Mouse (Mus musculus): ENCODE measurements around the gene Tmcc1. TPM values are rescaled to one million over a fixed set of nuclear protein-coding genes. Genes with fewer than 3 reads are reported as not detected.

Gene Tmcc1
- polyA plus RNA-seq, 1 experiment from 2014 or later = 11.8 TPM

DNA sequence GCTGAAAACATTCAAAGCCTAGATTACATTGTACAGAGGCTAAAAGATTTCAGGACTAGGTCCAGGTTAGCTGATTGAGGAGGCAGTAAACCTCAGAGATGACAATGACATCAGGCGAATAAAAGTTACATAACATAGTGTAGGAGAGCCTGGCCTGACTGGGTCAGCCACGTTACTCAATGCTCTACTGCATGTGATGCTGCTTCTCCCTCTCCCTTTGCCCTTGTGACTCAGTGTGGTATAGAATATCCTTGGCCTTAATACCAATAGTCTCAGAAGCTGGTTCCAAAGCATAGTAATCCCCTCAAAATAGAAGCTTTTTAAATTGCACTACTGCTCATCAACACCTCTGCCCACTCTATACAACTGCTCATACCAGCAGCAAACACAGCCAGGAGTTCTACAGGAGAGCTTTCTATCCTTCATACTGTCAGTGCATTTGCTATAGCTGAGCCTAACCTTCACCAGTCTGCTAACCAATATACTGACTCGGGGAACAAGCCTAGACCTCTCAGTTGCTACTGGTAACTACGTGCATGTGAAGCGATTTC lies 155.9 kb downstream of the Tmcc1 start:
- Histone ChIP-seq H3K9ac (ENCODE audit: low read length) (no peak overlapping the region), H3K4me1 (replicated peaks; ENCODE audit: control insufficient read depth, insufficient read depth, low read length) (no peaks in the 10 kb centered on the region), H3K27ac (ENCODE audit: low read depth) (no peak overlapping the region), H3K4me2 (ENCODE audit: low read length) (no peak overlapping the region), H3K36me3 (ENCODE audit: control insufficient read depth, insufficient read depth, low read length) (0 out of 2 replicates have a peak, but pooled peaks cover 5% of the 10 kb centered on the region), H3K4me3 (ENCODE audit: low read depth, low read length) (no peak overlapping the region), H3K27me3 (replicated peaks; ENCODE audit: control insufficient read depth, insufficient read depth, low read length) (no peaks in the 10 kb centered on the region), H3K9me3 (ENCODE audit: control insufficient read depth, low read length) (no peaks in the 10 kb centered on the region)
- DNase-seq (ENCODE audit: low spot score) (no peak), ATAC-seq (replicated peaks; ENCODE audit: low FRiP score, low TSS enrichment, low read depth) (no peak)
- 90% methylated on average over 5 of the region's 5 CpGs for WGBS

DNA sequence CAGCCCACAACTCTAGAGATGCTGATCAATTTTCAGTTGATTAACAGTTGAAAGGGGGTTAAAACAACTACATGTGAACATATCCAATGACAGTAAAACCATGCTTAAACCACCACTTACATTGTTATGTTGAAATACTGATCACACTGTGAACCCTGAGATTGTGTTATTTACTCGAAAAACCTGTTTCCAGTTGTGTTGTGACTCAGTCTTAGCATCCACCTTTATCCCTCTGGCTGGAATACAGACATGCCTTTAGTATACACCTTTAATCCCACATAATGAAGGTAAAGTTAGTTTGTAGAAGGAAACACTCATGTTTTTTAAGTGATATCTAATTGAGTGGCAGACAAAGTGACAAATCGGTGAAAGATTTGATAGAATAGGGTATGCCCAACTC lies 156.7 kb downstream of the Tmcc1 start:
- Histone ChIP-seq H3K4me2 (ENCODE audit: low read length) (no peak overlapping the region), H3K36me3 (ENCODE audit: control insufficient read depth, insufficient read depth, low read length) (no peaks in the 10 kb centered on the region), H3K4me1 (replicated peaks; ENCODE audit: control insufficient read depth, insufficient read depth, low read length) (no peaks in the 10 kb centered on the region), H3K9ac (ENCODE audit: low read length) (no peak overlapping the region), H3K9me3 (ENCODE audit: control insufficient read depth, low read length) (no peaks in the 10 kb centered on the region), H3K4me3 (ENCODE audit: low read depth, low read length) (no peak overlapping the region), H3K27me3 (replicated peaks; ENCODE audit: control insufficient read depth, insufficient read depth, low read length) (no peaks in the 10 kb centered on the region), H3K27ac (ENCODE audit: low read depth) (no peak overlapping the region)
- WGBS = 96% methylated on average over 2 of the region's 2 CpGs
- DNase-seq (ENCODE audit: low spot score) = no peak
- ATAC-seq (replicated peaks; ENCODE audit: low FRiP score, low TSS enrichment, low read depth) = no peak

DNA sequence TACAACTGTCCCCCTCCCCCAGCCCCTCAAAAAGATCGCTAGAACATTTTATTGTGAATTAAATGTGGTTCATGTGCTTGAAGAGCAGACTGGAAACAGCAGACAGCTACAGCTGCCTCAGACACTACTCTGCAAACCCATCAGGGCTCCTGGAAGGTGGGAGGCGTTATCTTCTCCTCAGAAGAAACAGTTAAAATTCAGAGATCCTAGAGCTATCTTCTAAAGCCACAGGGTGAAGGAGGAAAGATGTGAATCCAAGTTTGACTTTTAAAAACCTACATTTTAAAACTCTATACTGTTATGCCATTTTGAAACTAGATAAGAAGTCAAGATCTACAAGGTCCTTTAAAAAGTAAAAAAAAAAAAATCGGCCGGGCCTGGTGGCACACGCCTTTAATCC lies 162.2 kb downstream of the Tmcc1 start:
- no peak overlapping the region for H3K4me3 ChIP-seq (ENCODE audit: low read depth, low read length)
- no peaks in the 10 kb centered on the region for H3K4me1 ChIP-seq (replicated peaks; ENCODE audit: control insufficient read depth, insufficient read depth, low read length)
- no peaks in the 10 kb centered on the region for H3K27me3 ChIP-seq (replicated peaks; ENCODE audit: control insufficient read depth, insufficient read depth, low read length)
- 91% methylated on average over 5 of the region's 5 CpGs for whole genome bisulfite sequencing
- no peak overlapping the region for H3K9ac ChIP-seq (ENCODE audit: low read length)
- DNase-seq (ENCODE audit: low spot score) (no peak), ATAC-seq (replicated peaks; ENCODE audit: low FRiP score, low TSS enrichment, low read depth) (no peak)
- H3K36me3 ChIP-seq (ENCODE audit: control insufficient read depth, insufficient read depth, low read length) = no peaks in the 10 kb centered on the region
- H3K4me2 ChIP-seq (ENCODE audit: low read length) = no peak overlapping the region
- H3K9me3 ChIP-seq (ENCODE audit: control insufficient read depth, low read length) = no peaks in the 10 kb centered on the region
- no peak overlapping the region for H3K27ac ChIP-seq (ENCODE audit: low read depth)

DNA sequence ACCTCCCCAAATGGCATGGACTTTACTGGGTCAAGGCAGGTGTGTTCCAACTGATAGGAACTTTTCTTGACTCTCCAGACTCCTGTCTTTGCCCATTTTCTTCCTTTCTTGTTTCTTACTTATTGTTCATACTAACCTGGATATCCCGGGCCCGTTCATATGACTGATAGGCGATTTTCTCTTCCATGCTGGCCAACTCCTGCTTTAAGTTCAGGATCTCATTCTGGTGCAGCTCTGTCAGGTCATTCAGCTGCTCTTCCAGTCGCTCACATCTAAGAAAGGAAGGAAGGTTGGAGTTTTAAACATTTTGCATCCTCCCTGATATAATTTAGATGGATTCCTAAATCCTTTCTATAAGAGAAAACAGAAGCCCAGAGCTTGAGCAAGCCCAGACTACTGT lies 168.6 kb downstream of the Tmcc1 start:
- Histone ChIP-seq H3K4me3 (ENCODE audit: low read depth, low read length) (no peak overlapping the region), H3K27me3 (replicated peaks; ENCODE audit: control insufficient read depth, insufficient read depth, low read length) (no peaks in the 10 kb centered on the region), H3K36me3 (ENCODE audit: control insufficient read depth, insufficient read depth, low read length) (peaks cover 28% of the 10 kb centered on the region), H3K9ac (ENCODE audit: low read length) (no peak overlapping the region), H3K27ac (ENCODE audit: low read depth) (no peak overlapping the region), H3K9me3 (ENCODE audit: control insufficient read depth, low read length) (peaks cover 9% of the 10 kb centered on the region), H3K4me1 (replicated peaks; ENCODE audit: control insufficient read depth, insufficient read depth, low read length) (no peaks in the 10 kb centered on the region), H3K4me2 (ENCODE audit: low read length) (no peak overlapping the region)
- no peak for ATAC-seq (replicated peaks; ENCODE audit: low FRiP score, low TSS enrichment, low read depth)
- no peak for DNase-seq (ENCODE audit: low spot score)
- 91% methylated on average over 4 of the region's 4 CpGs for WGBS

DNA sequence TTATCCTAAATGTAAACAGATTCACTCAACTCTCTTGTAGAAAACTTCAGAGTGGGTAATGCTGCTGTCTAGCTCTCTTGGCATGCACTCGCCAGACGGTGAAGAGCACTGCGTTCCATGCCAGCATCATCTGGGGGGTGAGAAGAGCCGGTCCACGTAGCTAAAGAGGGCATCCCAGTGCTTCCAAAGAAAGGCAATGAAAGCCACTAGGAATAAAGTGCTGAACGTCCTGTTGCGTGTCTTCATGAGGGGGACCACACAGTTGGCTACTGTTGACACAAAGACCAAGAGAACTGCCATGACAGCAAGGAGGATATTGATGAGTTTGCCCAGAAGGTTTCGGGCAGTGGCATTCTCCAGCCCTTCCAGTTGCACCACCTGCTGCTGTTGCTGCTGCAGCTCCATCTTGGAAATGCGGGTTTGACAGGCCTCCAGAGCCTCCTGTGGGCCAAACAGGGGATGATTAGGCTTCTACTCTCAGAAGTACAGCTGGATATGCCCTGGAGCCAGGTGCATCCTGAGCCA lies 171.3 kb downstream of the Tmcc1 start:
- Histone ChIP-seq H3K9ac (ENCODE audit: low read length) (no peak overlapping the region), H3K36me3 (ENCODE audit: control insufficient read depth, insufficient read depth, low read length) (peaks cover 28% of the 10 kb centered on the region), H3K27me3 (replicated peaks; ENCODE audit: control insufficient read depth, insufficient read depth, low read length) (no peaks in the 10 kb centered on the region), H3K9me3 (ENCODE audit: control insufficient read depth, low read length) (peaks cover 9% of the 10 kb centered on the region), H3K27ac (ENCODE audit: low read depth) (no peak overlapping the region), H3K4me3 (ENCODE audit: low read depth, low read length) (no peak overlapping the region), H3K4me1 (replicated peaks; ENCODE audit: control insufficient read depth, insufficient read depth, low read length) (no peaks in the 10 kb centered on the region), H3K4me2 (ENCODE audit: low read length) (no peak overlapping the region)
- ATAC-seq (replicated peaks; ENCODE audit: low FRiP score, low TSS enrichment, low read depth) = no peak
- WGBS = 90% methylated on average over 9 of the region's 9 CpGs
- no peak for DNase-seq (ENCODE audit: low spot score)

DNA sequence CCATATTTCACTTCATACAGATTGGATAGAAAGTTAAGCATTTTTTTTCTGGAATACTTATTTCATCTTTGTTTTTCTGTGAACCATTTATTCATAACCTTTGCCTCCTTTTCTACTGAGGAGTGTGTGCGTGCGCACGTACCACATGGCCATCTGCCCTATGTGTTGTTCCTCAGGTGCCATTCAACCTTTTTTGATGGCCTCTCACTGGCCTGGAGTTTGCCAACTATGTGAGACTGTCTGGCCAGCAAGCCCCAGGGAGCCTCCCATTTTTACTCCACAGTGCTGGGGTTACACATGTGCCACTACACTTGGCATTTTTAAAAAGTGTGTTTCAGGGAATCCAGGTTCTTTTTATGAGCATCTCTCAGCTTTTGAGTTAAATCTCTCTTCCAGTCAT lies 177.4 kb downstream of the Tmcc1 start:
- no peaks in the 10 kb centered on the region for H3K9me3 ChIP-seq (ENCODE audit: control insufficient read depth, low read length)
- WGBS = 90% methylated on average over 3 of the region's 3 CpGs

DNA sequence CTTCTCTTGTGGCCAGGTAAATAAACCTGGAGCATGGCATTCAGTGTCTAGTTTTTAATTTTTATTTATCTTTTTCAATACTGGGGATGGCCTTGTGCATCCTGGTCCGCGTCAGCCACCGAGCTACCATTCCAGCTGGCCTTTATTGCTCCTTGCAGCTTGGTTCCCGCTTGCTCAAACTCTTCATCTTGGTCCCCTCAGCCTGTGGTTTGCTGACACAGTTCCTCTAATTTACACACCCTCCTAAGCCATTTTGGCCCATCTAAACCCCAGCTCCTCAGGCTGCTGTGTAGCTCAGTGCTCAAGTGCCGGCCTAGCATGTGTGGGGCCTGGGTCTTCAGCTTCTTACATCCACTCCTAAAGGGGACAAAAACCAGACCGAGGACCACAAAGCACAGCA lies 179.2 kb downstream of the Tmcc1 start:
- 70% methylated on average over 6 of the region's 6 CpGs for WGBS
- H3K9me3 ChIP-seq (ENCODE audit: control insufficient read depth, low read length) = no peaks in the 10 kb centered on the region
- no peaks in the 10 kb centered on the region for H3K36me3 ChIP-seq (ENCODE audit: control insufficient read depth, insufficient read depth, low read length)
- no peak for DNase-seq (ENCODE audit: low spot score)
- H3K9ac ChIP-seq (ENCODE audit: low read length) = no peak overlapping the region
- no peaks in the 10 kb centered on the region for H3K4me1 ChIP-seq (replicated peaks; ENCODE audit: control insufficient read depth, insufficient read depth, low read length)
- no peak overlapping the region for H3K27ac ChIP-seq (ENCODE audit: low read depth)
- no peaks in the 10 kb centered on the region for H3K27me3 ChIP-seq (replicated peaks; ENCODE audit: control insufficient read depth, insufficient read depth, low read length)
- H3K4me3 ChIP-seq (ENCODE audit: low read depth, low read length) = no peak overlapping the region
- no peak for ATAC-seq (replicated peaks; ENCODE audit: low FRiP score, low TSS enrichment, low read depth)
- no peak overlapping the region for H3K4me2 ChIP-seq (ENCODE audit: low read length)

More for the DNA sequence above, 177.4 kb downstream of the Tmcc1 start:
- H3K27ac ChIP-seq (ENCODE audit: low read depth) = no peak overlapping the region
- no peak for DNase-seq (ENCODE audit: low spot score)
- no peak overlapping the region for H3K9ac ChIP-seq (ENCODE audit: low read length)
- H3K36me3 ChIP-seq (ENCODE audit: control insufficient read depth, insufficient read depth, low read length) = peaks cover 6% of the 10 kb centered on the region
- no peak for ATAC-seq (replicated peaks; ENCODE audit: low FRiP score, low TSS enrichment, low read depth)
- H3K4me1 ChIP-seq (replicated peaks; ENCODE audit: control insufficient read depth, insufficient read depth, low read length) = no peaks in the 10 kb centered on the region
- no peak overlapping the region for H3K4me2 ChIP-seq (ENCODE audit: low read length)
- H3K27me3 ChIP-seq (replicated peaks; ENCODE audit: control insufficient read depth, insufficient read depth, low read length) = no peaks in the 10 kb centered on the region
- no peak overlapping the region for H3K4me3 ChIP-seq (ENCODE audit: low read depth, low read length)

DNA sequence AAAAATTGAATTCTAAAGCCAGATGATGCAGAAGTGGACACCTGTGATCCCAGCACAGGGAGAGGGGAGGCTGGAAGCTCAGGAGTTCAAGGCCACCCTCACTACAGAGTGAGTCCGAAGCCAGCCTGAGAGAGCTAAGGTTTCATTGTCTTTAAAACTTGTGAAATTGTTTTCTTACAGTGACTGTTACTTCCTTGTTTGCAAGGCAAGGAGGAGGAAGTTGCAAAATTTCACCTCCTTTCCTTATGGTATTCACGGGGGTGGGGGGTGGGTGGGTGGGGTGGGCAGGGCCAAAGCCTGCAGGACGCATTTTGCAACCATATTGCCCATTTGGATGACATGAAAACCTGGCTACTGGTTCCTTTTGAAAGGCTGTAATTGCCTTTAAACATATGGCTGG lies 179.6 kb downstream of the Tmcc1 start:
- DNase-seq (ENCODE audit: low spot score) (no peak), ATAC-seq (replicated peaks; ENCODE audit: low FRiP score, low TSS enrichment, low read depth) (no peak)
- Histone ChIP-seq H3K27ac (ENCODE audit: low read depth) (no peak overlapping the region), H3K36me3 (ENCODE audit: control insufficient read depth, insufficient read depth, low read length) (no peaks in the 10 kb centered on the region), H3K4me1 (replicated peaks; ENCODE audit: control insufficient read depth, insufficient read depth, low read length) (no peaks in the 10 kb centered on the region), H3K4me2 (ENCODE audit: low read length) (no peak overlapping the region), H3K9me3 (ENCODE audit: control insufficient read depth, low read length) (no peaks in the 10 kb centered on the region), H3K9ac (ENCODE audit: low read length) (no peak overlapping the region), H3K27me3 (replicated peaks; ENCODE audit: control insufficient read depth, insufficient read depth, low read length) (no peaks in the 10 kb centered on the region), H3K4me3 (ENCODE audit: low read depth, low read length) (no peak overlapping the region)
- 52% methylated on average over 3 of the region's 3 CpGs for WGBS

DNA sequence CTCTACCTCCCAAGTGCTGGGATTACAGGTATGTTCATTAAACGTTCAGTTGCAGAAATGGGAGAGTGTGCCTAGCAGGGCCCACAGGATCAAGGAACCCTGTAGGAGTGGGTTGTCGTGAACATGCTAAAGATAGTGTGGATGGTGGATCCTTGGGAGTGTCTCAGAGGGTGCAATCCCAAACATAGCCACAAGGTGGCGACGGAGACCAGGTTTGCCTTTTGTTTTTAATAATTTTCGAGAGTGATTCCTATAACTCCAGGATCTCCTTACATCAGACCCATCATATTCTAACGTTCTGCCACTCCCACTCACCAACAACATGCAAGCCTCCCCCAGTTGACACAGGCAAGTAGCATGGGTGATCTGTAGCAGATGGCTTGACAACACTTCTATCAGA lies 182.7 kb downstream of the Tmcc1 start:
- peak; percentile 56 for ATAC-seq (replicated peaks; ENCODE audit: low FRiP score, low TSS enrichment, low read depth)

More for the DNA sequence above, 182.7 kb downstream of the Tmcc1 start:
- H3K36me3 ChIP-seq (ENCODE audit: control insufficient read depth, insufficient read depth, low read length) = no peaks in the 10 kb centered on the region
- DNase-seq (ENCODE audit: low spot score) = peak; percentile 99
- H3K4me1 ChIP-seq (replicated peaks; ENCODE audit: control insufficient read depth, insufficient read depth, low read length) = no peaks in the 10 kb centered on the region
- H3K9me3 ChIP-seq (ENCODE audit: control insufficient read depth, low read length) = no peaks in the 10 kb centered on the region
- no peak overlapping the region for H3K4me3 ChIP-seq (ENCODE audit: low read depth, low read length)
- H3K27ac ChIP-seq (ENCODE audit: low read depth) = no peak overlapping the region
- WGBS = 5% methylated on average over 6 of the region's 6 CpGs
- H3K27me3 ChIP-seq (replicated peaks; ENCODE audit: control insufficient read depth, insufficient read depth, low read length) = no peaks in the 10 kb centered on the region
- no peak overlapping the region for H3K9ac ChIP-seq (ENCODE audit: low read length)
- no peak overlapping the region for H3K4me2 ChIP-seq (ENCODE audit: low read length)

Data from intestine, embryonic 14.5 days (tissue).